Mouse (Mus musculus) neural tube, embryonic 11.5 days (tissue): Measurements from ENCODE around the gene Prtn3. TPM values are rescaled to one million over a fixed set of nuclear protein-coding genes. Genes with fewer than 3 reads are reported as not detected.

Experiments used
- ATAC-seq: fragments of 200-750 bp; cut with Nextera tagmentation; 2 replicates; pipeline ENCODE4 v1.8.0; 2017; ENCODE audit warnings: moderate number of reproducible peaks, mild to moderate bottlenecking, moderate TSS enrichment, moderate library complexity; ENCODE audit not compliant: insufficient read depth, low FRiP score, low TSS enrichment
- DNase-seq: peaks from one replicate; pipeline ENCODE4 v3.0.0-alpha.2; 2015; ENCODE audit warnings: low spot score
- H3K27ac ChIP-seq: fragments of 300-500 bp; sonication (generic); 2 replicates; pipeline ENCODE4 v1.5.1; 2014; ENCODE audit warnings: low read depth, mild to moderate bottlenecking, low read length
- H3K27me3 ChIP-seq: fragments of 300-500 bp; sonication (generic); 2 replicates; pipeline ENCODE4 v1.6.1; 2014; ENCODE audit warnings: mild to moderate bottlenecking, low read length, mixed read lengths; ENCODE audit not compliant: control insufficient read depth, insufficient read depth
- H3K36me3 ChIP-seq: fragments of 300-500 bp; sonication (generic); 2 replicates; pipeline ENCODE4 v1.6.1; 2014; ENCODE audit warnings: mild to moderate bottlenecking, low read length, moderate library complexity, mixed read lengths; ENCODE audit not compliant: control insufficient read depth, insufficient read depth
- H3K4me1 ChIP-seq: fragments of 300-500 bp; sonication (generic); 2 replicates; pipeline ENCODE4 v1.6.1; 2014; ENCODE audit warnings: low read length, mixed read lengths; ENCODE audit not compliant: control insufficient read depth, insufficient read depth
- H3K4me2 ChIP-seq: fragments of 300-500 bp; sonication (generic); 2 replicates; pipeline ENCODE4 v1.6.1; 2014; ENCODE audit warnings: low read depth, mild to moderate bottlenecking, moderate library complexity
- H3K4me3 ChIP-seq: fragments of 300-500 bp; sonication (generic); 2 replicates; pipeline ENCODE4 v1.5.1; 2014; ENCODE audit warnings: low read depth, low read length
- H3K9ac ChIP-seq: fragments of 300-500 bp; sonication (generic); 2 replicates; pipeline ENCODE4 v1.6.1; 2014; ENCODE audit warnings: mild to moderate bottlenecking, low read length
- H3K9me3 ChIP-seq: fragments of 300-500 bp; sonication (generic); 2 replicates; pipeline ENCODE4 v1.6.1; 2016; ENCODE audit warnings: low read length; ENCODE audit not compliant: control insufficient read depth
- WGBS: fragments of 180-500 bp; shearing (Covaris S2); extraction: QIAGEN DNeasy Blood & Tissue Kit; methylation state at CpG from one replicate; pipeline ENCODE4 v1.1.7; 2014; 5-methylcytosine and 5-hydroxymethylcytosine counted together
- polyA plus RNA-seq: library from polyadenylated mRNA; unstranded; fragments of >200 nt; fragmentation: Nextera tagmentation; extraction: Ambion mirVana; gene quantifications from 2 replicates; pipeline ENCODE4 v1.2.1, GENCODE M21; 2014

The Prtn3 gene
- polyA plus RNA-seq, 1 experiment from 2014 or later, result 12.5 TPM

DNA sequence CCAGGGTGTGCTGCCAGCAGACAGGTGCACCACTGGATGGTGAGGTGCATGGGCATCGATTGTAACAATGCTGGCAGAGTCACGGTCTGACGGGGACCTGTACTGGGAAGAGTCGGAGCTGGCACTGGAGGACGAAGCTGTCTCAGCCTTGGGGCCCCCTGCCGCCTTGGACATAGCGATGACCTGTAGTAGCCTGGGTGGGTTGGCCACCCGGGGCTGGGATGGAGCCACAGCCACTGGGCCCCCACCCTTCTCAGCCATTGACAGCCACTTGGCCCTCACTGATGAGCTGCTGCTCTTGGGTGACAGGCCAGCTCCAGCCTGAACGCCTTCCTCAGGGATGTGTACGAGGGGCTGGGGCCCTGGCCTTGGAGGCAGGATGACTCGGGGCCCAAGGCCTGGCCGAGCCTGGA, 9.1 kb upstream of the Prtn3 start:
- Histone ChIP-seq H3K4me1 (no peaks in the 10 kb centered on the region), H3K4me3 (no peak overlapping the region), H3K9me3 (no peaks in the 10 kb centered on the region), H3K27ac (no peak overlapping the region), H3K27me3 (no peaks in the 10 kb centered on the region), H3K36me3 (peaks cover 57% of the 10 kb centered on the region), H3K9ac (no peak overlapping the region), H3K4me2 (no peak overlapping the region)
- DNase-seq, result no peak
- peak; percentile 32 for ATAC-seq
- WGBS, result 70% methylated on average over 10 of the region's 12 CpGs

DNA sequence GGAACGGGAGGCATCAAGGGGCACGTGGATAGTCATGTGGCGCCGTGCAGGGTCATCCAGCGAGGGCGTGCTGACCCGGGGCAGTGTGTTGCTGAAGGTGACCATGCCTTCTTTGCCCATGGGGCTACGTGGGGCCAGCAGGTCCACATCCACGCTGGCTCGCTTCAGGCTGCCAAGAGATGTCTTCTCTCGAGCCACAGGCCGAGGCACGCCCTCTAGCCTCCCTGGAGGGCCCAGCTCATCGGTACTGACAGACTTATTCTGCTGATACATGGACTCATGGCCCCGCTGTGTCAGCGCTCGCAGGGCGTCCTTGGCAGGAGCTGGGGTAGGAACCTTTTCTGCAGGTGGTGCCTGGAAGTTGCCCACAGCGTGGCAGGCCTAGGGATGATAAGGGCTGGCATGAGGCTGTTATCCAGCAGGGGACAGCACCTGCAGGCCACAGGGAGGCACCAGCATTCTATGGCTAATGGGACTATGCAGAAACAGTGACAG, 8.4 kb upstream of the Prtn3 start:
- Histone ChIP-seq H3K4me1 (no peaks in the 10 kb centered on the region), H3K9ac (no peak overlapping the region), H3K27me3 (no peaks in the 10 kb centered on the region), H3K27ac (no peak overlapping the region), H3K4me2 (no peak overlapping the region), H3K36me3 (peaks cover 50% of the 10 kb centered on the region), H3K9me3 (no peaks in the 10 kb centered on the region), H3K4me3 (no peak overlapping the region)
- no peak for DNase-seq
- WGBS, result 79% methylated on average over 19 of the region's 19 CpGs
- ATAC-seq, result no peak

DNA sequence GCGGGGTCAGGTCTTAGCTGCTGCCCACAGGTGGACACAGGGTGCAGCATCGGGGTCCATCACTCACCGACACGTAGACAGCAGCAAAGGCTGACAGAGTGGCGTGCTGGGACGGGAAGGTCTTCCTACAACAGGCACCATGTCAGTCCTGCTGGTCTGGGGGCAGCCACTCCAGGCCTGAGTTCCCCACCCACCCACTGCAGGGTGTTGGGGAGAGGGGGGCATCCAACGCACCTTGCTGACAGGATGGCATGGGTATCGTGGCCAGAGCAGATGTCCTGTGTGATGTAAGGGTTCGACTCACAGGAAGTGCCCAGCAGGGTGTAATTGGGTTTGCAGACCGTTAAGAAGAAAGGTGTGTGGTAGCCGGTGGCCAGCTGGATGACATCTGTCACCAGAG, 7.7 kb upstream of the Prtn3 start:
- no peak overlapping the region for H3K4me2 ChIP-seq
- no peak overlapping the region for H3K4me3 ChIP-seq
- H3K9me3 ChIP-seq, result no peaks in the 10 kb centered on the region
- 72% methylated on average over 11 of the region's 11 CpGs for WGBS
- no peak overlapping the region for H3K27ac ChIP-seq
- no peak overlapping the region for H3K9ac ChIP-seq
- H3K27me3 ChIP-seq, result no peaks in the 10 kb centered on the region
- H3K4me1 ChIP-seq, result no peaks in the 10 kb centered on the region
- peaks cover 45% of the 10 kb centered on the region for H3K36me3 ChIP-seq
- ATAC-seq, result no peak
- no peak for DNase-seq

DNA sequence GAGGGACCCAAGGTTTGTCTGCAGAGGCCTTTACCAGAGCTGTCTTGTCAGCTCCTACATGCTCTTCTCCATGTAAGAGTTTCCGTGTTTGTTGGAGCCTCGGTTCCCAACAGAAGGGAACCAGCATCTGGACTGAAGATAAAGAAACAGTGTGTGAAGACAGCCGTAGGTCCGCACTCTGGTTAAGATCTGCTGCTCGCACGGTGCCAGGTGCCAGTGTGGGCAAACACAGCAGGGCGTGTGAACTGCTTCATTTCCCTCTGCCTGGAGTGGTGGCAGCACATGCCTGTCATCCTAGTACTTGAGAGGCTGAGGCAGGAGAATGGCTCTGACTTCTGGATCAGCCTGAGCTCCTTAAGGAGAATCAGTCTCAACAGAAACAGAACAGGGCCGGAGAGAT, 2.4 kb upstream of the Prtn3 start:
- WGBS, result 87% methylated on average over 8 of the region's 8 CpGs
- Histone ChIP-seq H3K4me1 (peaks cover 10% of the 10 kb centered on the region), H3K4me2 (no peak overlapping the region; the same call in 1 of the 2 replicates), H3K9ac (no peak overlapping the region), H3K27ac (no peak overlapping the region), H3K36me3 (peaks cover 16% of the 10 kb centered on the region), H3K27me3 (no peaks in the 10 kb centered on the region), H3K4me3 (no peak overlapping the region), H3K9me3 (no peaks in the 10 kb centered on the region)
- ATAC-seq, result no peak
- no peak for DNase-seq

DNA sequence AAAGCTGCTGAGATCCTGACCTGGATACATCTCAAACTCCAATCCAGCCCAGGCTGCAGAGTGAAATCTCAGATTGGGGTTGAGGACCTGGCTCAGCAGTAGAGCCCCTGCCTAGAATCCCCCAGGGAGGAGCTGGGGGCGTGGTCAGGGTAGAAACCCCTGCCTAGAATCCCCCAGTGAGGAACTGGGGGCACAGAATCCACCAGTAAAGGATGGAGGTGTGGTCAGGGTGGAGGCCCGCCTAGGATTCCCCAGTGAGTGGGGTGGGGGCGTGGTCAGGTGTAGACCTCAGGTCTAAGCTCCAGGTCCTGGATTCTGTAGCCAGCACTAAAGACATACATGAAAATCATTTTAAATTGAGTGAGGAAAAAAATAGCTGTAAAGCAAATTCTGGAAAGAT, 1.4 kb upstream of the Prtn3 start:
- no peak overlapping the region for H3K27ac ChIP-seq
- H3K9me3 ChIP-seq, result no peaks in the 10 kb centered on the region
- peak overlapping the region; percentile 72 for H3K4me2 ChIP-seq
- peak overlapping the region; percentile 70 for H3K4me3 ChIP-seq
- WGBS, result 45% methylated on average over 3 of the region's 3 CpGs
- no peaks in the 10 kb centered on the region for H3K27me3 ChIP-seq
- ATAC-seq (no peak), DNase-seq (no peak)
- H3K9ac ChIP-seq, result peak overlapping the region; percentile 98
- peaks cover 12% of the 10 kb centered on the region for H3K36me3 ChIP-seq
- H3K4me1 ChIP-seq, result peaks cover 10% of the 10 kb centered on the region

DNA sequence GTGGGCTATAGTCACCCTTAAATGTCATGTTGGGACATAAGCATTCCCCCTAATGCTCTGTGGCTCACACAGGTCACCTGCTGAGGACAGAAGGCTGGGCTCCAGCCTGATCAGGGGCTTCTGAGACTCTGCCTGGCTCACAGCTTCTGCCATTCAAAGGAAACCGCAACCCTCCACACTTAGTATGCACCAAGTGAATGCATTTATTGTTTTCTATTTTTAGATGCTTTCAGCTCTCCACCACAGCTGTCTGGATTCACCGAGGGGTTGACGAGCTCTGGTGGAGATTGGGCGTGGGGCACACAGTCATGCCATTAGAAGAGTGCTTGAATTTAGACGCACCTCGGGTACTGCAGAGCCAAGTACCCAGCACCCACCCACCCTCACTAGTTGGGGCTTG, 963 bp upstream of the Prtn3 start:
- H3K27me3 ChIP-seq, result no peaks in the 10 kb centered on the region
- peak overlapping the region; percentile 72 for H3K4me2 ChIP-seq
- H3K36me3 ChIP-seq, result peaks cover 12% of the 10 kb centered on the region
- ATAC-seq (no peak), DNase-seq (no peak)
- peak overlapping the region; percentile 79 for H3K27ac ChIP-seq
- WGBS, result 8% methylated on average over 6 of the region's 6 CpGs
- H3K9ac ChIP-seq, result peak overlapping the region; percentile 98
- peaks cover 10% of the 10 kb centered on the region for H3K4me1 ChIP-seq
- H3K9me3 ChIP-seq, result no peaks in the 10 kb centered on the region
- H3K4me3 ChIP-seq, result peak overlapping the region; percentile 70

DNA sequence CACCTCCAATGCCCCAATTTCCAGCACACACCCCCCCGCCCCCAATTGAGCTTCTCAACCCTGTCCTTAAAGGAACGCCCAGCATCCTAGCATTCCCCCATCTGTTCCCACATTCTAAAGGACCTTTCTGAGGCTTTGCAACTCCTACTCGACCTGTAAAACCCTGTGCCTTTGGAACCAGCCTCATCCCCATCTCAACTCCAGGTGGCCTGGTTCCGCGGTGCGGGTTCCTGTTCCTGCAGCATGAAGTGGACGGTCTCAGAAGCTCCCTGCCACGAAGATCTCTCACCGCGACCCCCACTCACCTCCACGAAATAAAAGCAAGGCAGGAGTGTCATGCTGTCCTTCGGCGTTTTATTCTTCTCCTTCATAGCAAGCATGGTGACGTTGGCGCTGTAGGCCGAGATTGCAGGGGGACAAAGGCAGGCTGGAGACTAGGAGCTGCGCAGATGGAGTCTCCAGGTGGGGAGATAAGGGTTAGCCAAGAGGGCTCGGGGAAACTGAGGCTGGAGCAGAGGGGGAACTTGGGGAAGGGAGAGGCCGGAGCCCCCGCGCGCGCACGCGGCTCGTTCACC, 474 bp upstream of the Prtn3 start:
- WGBS, result 2% methylated on average over 26 of the region's 26 CpGs
- Histone ChIP-seq H3K4me2 (peak overlapping the region; percentile 72), H3K27ac (peak overlapping the region; percentile 79), H3K9me3 (no peaks in the 10 kb centered on the region), H3K9ac (peak overlapping the region; percentile 98), H3K27me3 (no peaks in the 10 kb centered on the region), H3K4me3 (peak overlapping the region; percentile 70), H3K4me1 (peaks cover 10% of the 10 kb centered on the region), H3K36me3 (peaks cover 12% of the 10 kb centered on the region)
- DNase-seq, result no peak
- peak; percentile 14 for ATAC-seq

DNA sequence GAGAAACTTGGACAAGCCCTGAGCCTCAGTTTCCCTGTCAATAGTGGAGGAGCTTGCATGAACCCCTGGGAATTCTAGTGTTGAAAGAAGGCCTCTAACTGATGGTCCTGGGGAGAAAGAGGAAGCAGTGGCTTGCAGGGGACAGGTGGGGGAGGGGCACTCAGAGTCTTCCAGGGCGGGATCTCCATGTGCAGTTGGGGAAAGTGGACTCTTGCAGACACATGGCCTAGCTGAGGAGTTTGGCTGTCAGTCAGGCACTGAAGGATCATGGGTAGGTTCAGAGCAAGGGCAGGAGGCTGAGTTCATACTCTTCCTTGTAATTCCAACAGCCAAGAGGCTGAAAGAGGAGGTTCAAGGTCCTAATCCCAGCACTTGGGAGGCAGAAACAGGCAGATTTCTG, 2.9 kb downstream of the Prtn3 start:
- ATAC-seq (no peak), DNase-seq (no peak)
- Histone ChIP-seq H3K27ac (no peak overlapping the region), H3K4me2 (no peak overlapping the region), H3K36me3 (no peaks in the 10 kb centered on the region), H3K4me3 (no peak overlapping the region), H3K9ac (no peak overlapping the region), H3K9me3 (no peaks in the 10 kb centered on the region), H3K27me3 (peaks cover 2% of the 10 kb centered on the region; the same call in 1 of the 2 replicates), H3K4me1 (peaks cover 12% of the 10 kb centered on the region)
- WGBS, result 53% methylated on average over 1 of the region's 1 CpGs

DNA sequence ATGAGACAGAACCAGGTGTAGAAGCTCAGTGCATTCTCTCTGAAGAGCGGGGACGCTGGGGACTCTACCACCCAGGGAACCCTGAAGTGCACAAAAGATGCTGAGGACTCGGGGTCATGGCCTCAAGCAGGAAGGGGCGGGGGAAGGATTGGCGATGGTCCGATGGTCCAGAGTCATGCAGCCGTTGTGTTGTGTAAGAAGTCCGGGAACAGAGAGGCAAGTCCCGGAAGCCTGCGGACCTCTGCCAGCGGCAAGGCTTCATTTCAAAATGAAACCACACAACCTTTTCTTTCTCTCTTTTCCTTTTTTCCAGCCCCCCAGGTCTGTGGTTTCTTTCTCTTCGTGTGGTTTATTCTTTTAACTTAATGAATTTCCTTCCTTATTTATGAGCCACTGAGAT, 3.5 kb downstream of the Prtn3 start:
- Histone ChIP-seq H3K9ac (no peak overlapping the region), H3K4me2 (no peak overlapping the region), H3K36me3 (no peaks in the 10 kb centered on the region), H3K4me1 (peaks cover 12% of the 10 kb centered on the region), H3K27ac (no peak overlapping the region), H3K27me3 (peaks cover 8% of the 10 kb centered on the region; the same call in 1 of the 2 replicates), H3K9me3 (no peaks in the 10 kb centered on the region), H3K4me3 (no peak overlapping the region)
- 56% methylated on average over 12 of the region's 12 CpGs for WGBS
- no peak for DNase-seq
- ATAC-seq, result no peak
